Mouse (Mus musculus): ENCODE measurements around the gene Dlx3. TPM values are rescaled to one million over a fixed set of nuclear protein-coding genes. Genes with fewer than 3 reads are reported as not detected.

Gene Dlx3
- total RNA-seq, 2 experiments from 2014 or later = 0.34 to 0.60 TPM

DNA sequence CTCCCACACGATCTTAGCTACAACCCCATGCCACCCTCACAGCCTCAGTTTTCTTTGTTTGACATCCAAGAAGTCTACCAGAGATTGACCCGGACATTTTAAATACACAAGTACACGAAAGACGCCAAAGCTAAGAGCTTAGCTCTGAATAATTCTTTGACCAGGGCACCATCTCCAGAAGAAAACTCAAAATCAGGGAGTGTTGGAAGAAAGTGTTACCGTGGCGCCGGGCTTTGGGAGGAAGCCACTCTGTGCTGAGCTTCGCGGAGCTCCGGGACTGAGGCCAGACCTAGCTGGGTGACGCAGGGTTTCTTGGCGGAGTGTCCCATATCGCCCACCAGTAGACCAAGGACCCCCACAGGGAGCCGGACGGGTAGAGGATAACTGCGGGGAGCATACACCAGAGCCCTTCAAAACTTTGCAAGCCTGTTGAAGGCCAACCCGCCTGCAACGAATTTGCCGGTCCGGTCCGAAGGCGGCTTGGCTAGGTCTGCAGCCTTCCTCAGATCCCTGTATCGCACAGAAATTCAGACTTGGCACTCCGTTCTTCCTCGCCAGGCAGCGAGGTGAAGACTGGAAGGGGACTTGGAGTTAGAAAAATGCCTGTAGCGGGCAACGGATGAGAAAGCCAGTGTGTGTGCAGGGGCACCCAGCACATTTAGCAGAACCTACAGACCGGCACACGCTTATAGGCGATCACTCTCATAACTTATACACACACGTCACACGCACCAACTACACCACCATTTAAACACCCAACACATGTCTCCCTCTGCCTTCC lies 30.5 kb downstream of the Dlx3 start:
- no peak for DNase-seq (ENCODE audit: low spot score in 2 of 2)

DNA sequence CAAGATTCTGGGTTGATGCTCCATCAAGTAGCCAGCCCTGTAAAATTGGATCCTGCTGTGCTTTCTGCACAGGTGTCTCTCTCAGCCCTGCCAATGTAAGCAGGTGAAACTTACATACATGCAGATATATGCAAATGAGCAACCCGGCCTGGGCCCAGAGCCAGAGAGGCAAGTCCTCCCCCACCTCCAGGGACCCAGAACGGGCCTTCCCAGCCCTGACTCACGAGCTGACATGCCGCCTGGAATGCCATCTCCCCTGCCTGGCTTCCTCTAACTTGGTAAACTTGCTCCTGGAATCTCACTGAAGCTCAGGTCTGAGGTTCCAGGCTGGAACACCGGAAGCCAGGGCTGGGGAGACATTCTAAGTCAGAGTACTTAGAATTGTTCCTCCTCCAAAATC lies 33.2 kb downstream of the Dlx3 start:
- no peak for DNase-seq (ENCODE audit: low spot score in 2 of 2)

DNA sequence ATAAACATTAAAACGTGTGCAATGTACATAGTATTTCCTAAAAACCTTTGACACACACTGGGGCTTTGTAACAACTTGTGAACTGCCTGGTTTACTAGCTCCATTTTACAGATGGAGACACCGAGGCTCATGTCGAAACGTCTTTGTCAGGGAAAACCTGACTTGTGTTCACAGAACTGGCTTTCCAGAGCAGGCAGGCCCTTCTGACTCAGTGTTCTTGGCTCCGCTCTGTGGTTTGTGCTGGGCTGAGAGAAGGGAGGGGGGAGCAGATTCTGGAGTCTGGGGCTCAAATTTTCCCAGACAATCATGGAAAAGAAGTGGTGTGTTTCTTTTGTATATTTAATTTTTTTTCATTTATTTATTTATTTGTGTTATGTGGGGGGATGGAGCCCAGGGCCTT lies 33.8 kb downstream of the Dlx3 start:
- no peak for DNase-seq (ENCODE audit: low spot score in 2 of 2)

- no peak for DNase-seq (ENCODE audit: low spot score in 2 of 2)
Observed at GRCm38 (mm10) chr11:95155511-95155910, 35.6 kb downstream of the Dlx3 start.

DNA sequence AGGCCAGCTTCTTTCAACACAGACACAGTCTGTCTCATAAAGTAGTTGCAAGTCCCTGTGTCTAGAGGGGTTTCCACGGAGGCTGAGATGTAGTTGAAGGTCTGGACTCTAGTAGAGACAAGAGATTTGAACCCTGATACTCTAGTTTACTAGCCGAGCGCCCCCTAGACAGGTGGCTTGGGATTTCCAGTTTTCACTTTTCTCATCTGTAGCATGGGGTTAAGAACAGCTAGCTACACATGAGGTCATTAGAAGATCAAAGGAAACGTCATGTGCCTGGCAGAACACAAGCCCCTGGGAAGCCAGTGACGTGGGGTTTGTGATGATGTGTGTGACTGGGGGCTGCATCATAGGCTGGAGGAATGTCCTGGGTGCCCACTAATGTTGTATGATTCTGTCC lies 37.4 kb downstream of the Dlx3 start:
- no peak for DNase-seq (ENCODE audit: low spot score in 2 of 2)

DNA sequence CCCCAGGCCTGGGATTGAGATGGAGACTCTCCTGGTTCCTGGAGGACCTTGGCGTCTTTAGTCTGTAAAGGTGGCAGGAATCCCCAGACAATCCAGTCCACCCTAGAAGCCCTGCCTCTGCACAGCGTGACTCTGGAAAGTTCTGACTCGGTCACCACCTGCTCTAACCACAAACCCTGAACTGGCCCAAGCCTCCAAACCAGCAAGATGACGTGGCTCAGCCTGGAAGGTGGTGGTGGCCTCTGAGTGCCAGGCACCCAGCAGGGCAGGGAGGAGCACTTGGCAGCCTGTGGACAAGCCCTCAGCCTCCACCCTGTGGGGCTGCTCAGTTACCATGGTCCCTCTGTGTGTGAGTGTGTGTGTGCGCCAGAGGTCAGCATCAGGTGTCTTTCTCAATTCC lies 38.0 kb downstream of the Dlx3 start:
- no peak for DNase-seq (ENCODE audit: low spot score in 2 of 2)

- no peak for DNase-seq (ENCODE audit: low spot score in 2 of 2)
Observed at GRCm38 (mm10) chr11:95159763-95160371, 39.9 kb downstream of the Dlx3 start.

GRCm38 (mm10) chr11:95160693-95161092 lies 40.8 kb downstream of the Dlx3 start:
- DNase-seq (ENCODE audit: low spot score in 2 of 2) = no peak

- DNase-seq (ENCODE audit: low spot score in 2 of 2) = no peak
Observed at GRCm38 (mm10) chr11:95161708-95162107, 41.8 kb downstream of the Dlx3 start.

DNA sequence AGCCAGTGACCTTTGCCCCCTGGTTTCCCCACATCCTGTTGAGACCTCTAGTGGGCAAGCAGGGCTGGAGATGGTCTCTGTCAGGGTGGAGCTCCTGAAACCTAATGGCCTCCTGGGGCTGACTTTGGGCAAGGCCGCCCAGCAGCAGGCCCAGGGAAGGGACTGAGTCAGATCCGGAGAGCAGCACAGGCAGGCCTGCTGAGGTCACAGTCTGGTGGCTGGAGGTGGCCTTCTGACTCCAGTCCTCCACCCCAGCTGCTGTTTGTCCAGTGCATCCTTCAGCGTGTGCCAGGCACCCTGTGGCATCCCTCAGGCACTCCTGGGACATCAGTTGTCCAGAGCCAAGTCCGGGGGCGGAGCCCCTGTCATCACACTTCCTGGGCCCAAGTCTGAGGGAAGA lies 45.9 kb downstream of the Dlx3 start:
- DNase-seq (ENCODE audit: low spot score in 2 of 2) = no peak

Other genes starting within 250 kb of the Dlx3 start
- 1,000 to 10,000 TPM; 5,652 to 6,690 TPM for gene Col1a1, start 183.9 kb upstream of the Dlx3 start, total RNA-seq (2021)
- not detected for gene Hils1, start 152.5 kb upstream of the Dlx3 start, total RNA-seq (2021)
- 100 to 1,000 TPM; 169 to 222 TPM for gene Sgca, start 143.8 kb upstream of the Dlx3 start, total RNA-seq (2021)
- gene Ppp1r9b, start 129.1 kb upstream of the Dlx3 start, total RNA-seq (2021) = 10 to 100 TPM; 64.9 to 69.2 TPM
- gene Samd14, start 110.2 kb upstream of the Dlx3 start, total RNA-seq (2021) = 10 to 100 TPM; 10.8 to 11.4 TPM
- gene Pdk2, start 78.8 kb upstream of the Dlx3 start, total RNA-seq (2021) = 100 to 1,000 TPM; 254 to 274 TPM
- gene Itga3, start 43.3 kb upstream of the Dlx3 start, total RNA-seq (2021) = 1 to 10 TPM; 4.8 to 5.5 TPM
- gene Dlx4, start 26.1 kb downstream of the Dlx3 start, total RNA-seq (2021) = not detected
- gene Tac4, start 141.4 kb downstream of the Dlx3 start, total RNA-seq (2021) = not detected
- 10 to 100 TPM; 44.2 to 44.4 TPM for gene Kat7, start 190.1 kb downstream of the Dlx3 start, total RNA-seq (2021)
- gene Fam117a, start 216.9 kb downstream of the Dlx3 start, total RNA-seq (2021) = 10 to 100 TPM; 21.1 to 24.9 TPM

Data from gastrocnemius, postnatal 4 days (tissue).